Mouse (Mus musculus): ENCODE results near the gene Ivl. TPM values are rescaled to one million over a fixed set of nuclear protein-coding genes. Genes with fewer than 3 reads are reported as not detected.

Gene Ivl
- polyA plus RNA-seq, 1 experiment from 2014 or later, result not detected

Other genes with a start within 250 kb of the Ivl start
- gene Sprr2d, start 234.6 kb downstream of the Ivl start, polyA plus RNA-seq (2015; fragmentation: Nextera tagmentation; extraction: Ambion mirVana), result not detected in 2 replicates
- not detected in 2 replicates for gene Sprr2e, start 221.6 kb downstream of the Ivl start, polyA plus RNA-seq (2015; fragmentation: Nextera tagmentation; extraction: Ambion mirVana)
- not detected in 2 replicates for gene Sprr2f, start 208.5 kb downstream of the Ivl start, polyA plus RNA-seq (2015; fragmentation: Nextera tagmentation; extraction: Ambion mirVana)
- gene Sprr2h, start 188.1 kb downstream of the Ivl start, polyA plus RNA-seq (2015; fragmentation: Nextera tagmentation; extraction: Ambion mirVana), result not detected in 2 replicates
- not detected in 2 replicates for gene Sprr2i, start 165.7 kb downstream of the Ivl start, polyA plus RNA-seq (2015; fragmentation: Nextera tagmentation; extraction: Ambion mirVana)
- not detected in 2 replicates for gene Sprr2j-ps, start 155.7 kb downstream of the Ivl start, polyA plus RNA-seq (2015; fragmentation: Nextera tagmentation; extraction: Ambion mirVana)
- gene Gm9774, start 144.3 kb downstream of the Ivl start, polyA plus RNA-seq (2015; fragmentation: Nextera tagmentation; extraction: Ambion mirVana), result 5.5 and 9.6 TPM in 2 replicates
- not detected in 2 replicates for gene Sprr2k, start 141.2 kb downstream of the Ivl start, polyA plus RNA-seq (2015; fragmentation: Nextera tagmentation; extraction: Ambion mirVana)
- gene Sprr1b, start 134.9 kb downstream of the Ivl start, polyA plus RNA-seq (2015; fragmentation: Nextera tagmentation; extraction: Ambion mirVana), result not detected in 2 replicates
- gene Sprr3, start 115.0 kb downstream of the Ivl start, polyA plus RNA-seq (2015; fragmentation: Nextera tagmentation; extraction: Ambion mirVana), result not detected in 2 replicates
- 0.32 TPM in 1 of 2 replicates, not detected in the other for gene Sprr1a, start 87.8 kb downstream of the Ivl start, polyA plus RNA-seq (2015; fragmentation: Nextera tagmentation; extraction: Ambion mirVana)
- gene Sprr4, start 73.2 kb downstream of the Ivl start, polyA plus RNA-seq (2015; fragmentation: Nextera tagmentation; extraction: Ambion mirVana), result not detected in 2 replicates
- gene 2310046K23Rik, start 39.2 kb downstream of the Ivl start, polyA plus RNA-seq (2015; fragmentation: Nextera tagmentation; extraction: Ambion mirVana), result not detected in 2 replicates
- gene Smcp, start 15.3 kb upstream of the Ivl start, polyA plus RNA-seq (2015; fragmentation: Nextera tagmentation; extraction: Ambion mirVana), result not detected in 2 replicates
- not detected in 2 replicates for gene 2210017I01Rik, start 33.8 kb upstream of the Ivl start, polyA plus RNA-seq (2015; fragmentation: Nextera tagmentation; extraction: Ambion mirVana)
- gene Lce6a, start 47.9 kb upstream of the Ivl start, polyA plus RNA-seq (2015; fragmentation: Nextera tagmentation; extraction: Ambion mirVana), result not detected in 2 replicates
- gene Lce1a1, start 74.6 kb upstream of the Ivl start, polyA plus RNA-seq (2015; fragmentation: Nextera tagmentation; extraction: Ambion mirVana), result not detected in 2 replicates
- not detected in 2 replicates for gene Lce1b, start 83.2 kb upstream of the Ivl start, polyA plus RNA-seq (2015; fragmentation: Nextera tagmentation; extraction: Ambion mirVana)
- gene Lce1a2, start 96.6 kb upstream of the Ivl start, polyA plus RNA-seq (2015; fragmentation: Nextera tagmentation; extraction: Ambion mirVana), result not detected in 2 replicates
- not detected in 2 replicates for gene Lce1c, start 105.5 kb upstream of the Ivl start, polyA plus RNA-seq (2015; fragmentation: Nextera tagmentation; extraction: Ambion mirVana)
- gene Lce1d, start 113.5 kb upstream of the Ivl start, polyA plus RNA-seq (2015; fragmentation: Nextera tagmentation; extraction: Ambion mirVana), result not detected in 2 replicates
- gene Lce1e, start 135.3 kb upstream of the Ivl start, polyA plus RNA-seq (2015; fragmentation: Nextera tagmentation; extraction: Ambion mirVana), result not detected in 2 replicates
- not detected in 2 replicates for gene Lce1f, start 146.6 kb upstream of the Ivl start, polyA plus RNA-seq (2015; fragmentation: Nextera tagmentation; extraction: Ambion mirVana)
- gene Gm38119, start 165.4 kb upstream of the Ivl start, polyA plus RNA-seq (2015; fragmentation: Nextera tagmentation; extraction: Ambion mirVana), result not detected in 2 replicates
- gene Lce1g, start 178.6 kb upstream of the Ivl start, polyA plus RNA-seq (2015; fragmentation: Nextera tagmentation; extraction: Ambion mirVana), result not detected in 2 replicates
- gene Lce1h, start 191.3 kb upstream of the Ivl start, polyA plus RNA-seq (2015; fragmentation: Nextera tagmentation; extraction: Ambion mirVana), result not detected in 2 replicates
- not detected in 2 replicates for gene Lce1i, start 205.2 kb upstream of the Ivl start, polyA plus RNA-seq (2015; fragmentation: Nextera tagmentation; extraction: Ambion mirVana)
- gene Lce1j, start 216.8 kb upstream of the Ivl start, polyA plus RNA-seq (2015; fragmentation: Nextera tagmentation; extraction: Ambion mirVana), result not detected in 2 replicates
- gene Lce1k, start 234.2 kb upstream of the Ivl start, polyA plus RNA-seq (2015; fragmentation: Nextera tagmentation; extraction: Ambion mirVana), result not detected in 2 replicates